Mouse (Mus musculus): ENCODE results near the gene Zbtb16. TPM values are rescaled to one million over a fixed set of nuclear protein-coding genes. Genes with fewer than 3 reads are reported as not detected.

Gene Zbtb16
- polyA plus RNA-seq, 1 experiment: 1.2 TPM

Other genes starting within 250 kb of the Zbtb16 start
- gene Nnmt, start 231.1 kb downstream of the Zbtb16 start, polyA plus RNA-seq (2012; rRNA removed): 1.9 and 2.5 TPM in 2 replicates
- gene Htr3a, start 74.9 kb upstream of the Zbtb16 start, polyA plus RNA-seq (2012; rRNA removed): 4.1 and 5.8 TPM in 2 replicates
- gene Htr3b, start 128.8 kb upstream of the Zbtb16 start, polyA plus RNA-seq (2012; rRNA removed): 0.25 and 0.27 TPM in 2 replicates
- 4.6 and 7.3 TPM in 2 replicates for gene Usp28, start 149.2 kb upstream of the Zbtb16 start, polyA plus RNA-seq (2012; rRNA removed)
- gene Zw10, start 219.4 kb upstream of the Zbtb16 start, polyA plus RNA-seq (2012; rRNA removed): 10.7 and 13.3 TPM in 2 replicates
- 2.2 and 3.6 TPM in 2 replicates for gene Tmprss5, start 245.0 kb upstream of the Zbtb16 start, polyA plus RNA-seq (2012; rRNA removed)